Mouse (Mus musculus): ENCODE measurements around the gene Olfr525. TPM values are rescaled to one million over a fixed set of nuclear protein-coding genes. Genes with fewer than 3 reads are reported as not detected.

The Olfr525 gene
- polyA plus RNA-seq (2015; fragmentation: Nextera tagmentation; extraction: Ambion mirVana), result 0.16 TPM in 1 of 2 replicates, not detected in the other

DNA sequence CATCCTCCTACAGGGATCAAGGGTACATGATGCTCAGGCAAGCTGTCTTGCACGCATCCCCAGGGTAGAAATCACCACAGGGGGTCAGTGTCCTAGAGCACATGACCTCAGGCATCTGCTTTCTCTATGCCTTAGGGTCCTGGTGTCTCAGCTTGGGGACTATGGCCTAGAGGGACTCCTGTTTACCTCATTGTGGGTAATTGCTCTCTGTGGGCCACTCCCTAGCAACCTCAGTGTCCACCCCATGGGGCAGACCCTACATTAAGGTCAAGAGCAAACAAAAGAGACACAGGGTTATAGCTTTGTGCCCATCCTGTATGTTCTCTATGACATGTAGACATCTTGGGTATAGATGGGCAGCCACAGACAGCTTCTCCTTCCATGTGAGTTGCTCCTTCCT lies at the start of gene Olfr525:
Olfr525 (plus strand) TSS at position 301 of the 400 bp plus-strand sequence.
- no peak within 1 kb of the TSS for H3K27ac ChIP-seq (replicated peaks)
- H3K27me3 ChIP-seq, result no peaks in the 10 kb centered on the region
- no peak within 1 kb of the TSS for H3K4me3 ChIP-seq (replicated peaks)
- no peak within 1 kb of the TSS for H3K4me2 ChIP-seq (replicated peaks)
- H3K9ac ChIP-seq, result no peak within 1 kb of the TSS
- no peaks in the 10 kb centered on the region for H3K9me3 ChIP-seq (replicated peaks)
- ATAC-seq (ENCODE audit: insufficient number of reproducible peaks, low FRiP score, low TSS enrichment, low read depth), result no peak
- H3K36me3 ChIP-seq, result no peaks in the 10 kb centered on the region
- H3K4me1 ChIP-seq, result no peaks in the 10 kb centered on the region
- WGBS, result 65% methylated on average over 1 of the region's 1 CpGs

- Histone ChIP-seq H3K27me3 (no peaks in the 10 kb centered on the region), H3K9ac (no peak overlapping the region), H3K4me3 (replicated peaks) (no peak overlapping the region), H3K4me1 (no peaks in the 10 kb centered on the region), H3K9me3 (replicated peaks) (no peaks in the 10 kb centered on the region), H3K4me2 (replicated peaks) (no peak overlapping the region), H3K36me3 (no peaks in the 10 kb centered on the region), H3K27ac (replicated peaks) (no peak overlapping the region)
- 88% methylated on average over 9 of the region's 9 CpGs for WGBS
- no peak for ATAC-seq (ENCODE audit: insufficient number of reproducible peaks, low FRiP score, low TSS enrichment, low read depth)
These were observed 24.9 kb upstream of the Olfr525 start for GRCm38 (mm10) chr7:140295746-140296145.

- Histone ChIP-seq H3K9ac (no peak overlapping the region), H3K4me2 (replicated peaks) (no peak overlapping the region), H3K36me3 (no peaks in the 10 kb centered on the region), H3K9me3 (replicated peaks) (no peaks in the 10 kb centered on the region), H3K4me1 (no peaks in the 10 kb centered on the region), H3K4me3 (replicated peaks) (no peak overlapping the region), H3K27ac (replicated peaks) (no peak overlapping the region), H3K27me3 (no peaks in the 10 kb centered on the region)
- WGBS, result 69% methylated on average over 6 of the region's 6 CpGs
- ATAC-seq (ENCODE audit: insufficient number of reproducible peaks, low FRiP score, low TSS enrichment, low read depth), result no peak
These were observed 23.8 kb upstream of the Olfr525 start for GRCm38 (mm10) chr7:140296876-140297275.

DNA sequence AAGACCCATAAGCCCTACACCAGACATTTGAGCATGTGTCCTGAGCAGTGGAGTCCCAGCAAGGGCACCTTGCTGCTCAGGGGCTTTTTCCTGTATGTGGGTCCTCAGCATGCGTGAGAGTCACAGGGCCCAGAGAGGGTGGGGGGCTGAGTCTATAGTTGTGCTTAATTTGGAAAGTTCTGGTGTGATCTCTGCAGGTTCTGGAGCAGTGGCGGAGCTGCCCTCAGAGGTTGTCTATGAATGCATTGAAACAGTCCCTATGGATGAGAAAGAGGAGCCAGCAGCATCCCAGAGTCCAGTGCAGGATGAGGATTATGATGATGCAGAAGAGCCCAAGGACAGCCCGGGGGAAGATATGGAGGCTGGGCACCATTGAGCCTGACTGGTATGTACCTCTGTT lies 21.2 kb upstream of the Olfr525 start:
- no peak overlapping the region for H3K4me2 ChIP-seq (replicated peaks)
- no peaks in the 10 kb centered on the region for H3K36me3 ChIP-seq
- H3K4me1 ChIP-seq, result no peaks in the 10 kb centered on the region
- H3K27me3 ChIP-seq, result no peaks in the 10 kb centered on the region
- no peak overlapping the region for H3K9ac ChIP-seq
- H3K27ac ChIP-seq (replicated peaks), result no peak overlapping the region
- no peak for ATAC-seq (ENCODE audit: insufficient number of reproducible peaks, low FRiP score, low TSS enrichment, low read depth)
- H3K4me3 ChIP-seq (replicated peaks), result no peak overlapping the region
- WGBS, result 85% methylated on average over 3 of the region's 3 CpGs
- no peaks in the 10 kb centered on the region for H3K9me3 ChIP-seq (replicated peaks)

GRCm38 (mm10) chr7:140319861-140320385 lies 735 bp upstream of the Olfr525 start:
- H3K4me1 ChIP-seq, result no peaks in the 10 kb centered on the region
- H3K4me2 ChIP-seq (replicated peaks), result no peak overlapping the region
- no peaks in the 10 kb centered on the region for H3K27me3 ChIP-seq
- 85% methylated on average over 3 of the region's 3 CpGs for WGBS
- no peak for ATAC-seq (ENCODE audit: insufficient number of reproducible peaks, low FRiP score, low TSS enrichment, low read depth)
- H3K4me3 ChIP-seq (replicated peaks), result no peak overlapping the region
- no peaks in the 10 kb centered on the region for H3K9me3 ChIP-seq (replicated peaks)
- H3K36me3 ChIP-seq, result no peaks in the 10 kb centered on the region
- no peak overlapping the region for H3K9ac ChIP-seq
- H3K27ac ChIP-seq (replicated peaks), result no peak overlapping the region

DNA sequence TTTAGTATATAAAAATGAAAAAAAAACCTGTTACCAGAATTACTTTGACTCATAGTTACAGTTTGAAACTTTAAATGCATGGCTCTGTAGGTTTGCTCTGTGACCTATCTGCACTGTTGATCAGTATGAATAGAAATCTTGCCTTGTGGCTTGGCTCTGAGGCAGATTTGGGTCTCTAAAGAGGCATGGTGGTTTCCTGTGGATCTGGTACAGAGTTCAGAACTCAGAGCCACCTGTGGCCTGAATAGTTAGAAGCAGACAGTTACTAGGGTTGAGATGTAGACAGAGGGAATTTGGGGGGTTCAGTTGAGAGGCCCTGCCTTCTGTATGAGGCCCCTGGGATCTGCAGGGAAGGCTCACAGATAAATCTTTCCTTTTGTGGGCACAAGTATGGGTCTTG lies 477 bp downstream of the Olfr525 start:
- no peak overlapping the region for H3K4me2 ChIP-seq (replicated peaks)
- no peak overlapping the region for H3K27ac ChIP-seq (replicated peaks)

DNA sequence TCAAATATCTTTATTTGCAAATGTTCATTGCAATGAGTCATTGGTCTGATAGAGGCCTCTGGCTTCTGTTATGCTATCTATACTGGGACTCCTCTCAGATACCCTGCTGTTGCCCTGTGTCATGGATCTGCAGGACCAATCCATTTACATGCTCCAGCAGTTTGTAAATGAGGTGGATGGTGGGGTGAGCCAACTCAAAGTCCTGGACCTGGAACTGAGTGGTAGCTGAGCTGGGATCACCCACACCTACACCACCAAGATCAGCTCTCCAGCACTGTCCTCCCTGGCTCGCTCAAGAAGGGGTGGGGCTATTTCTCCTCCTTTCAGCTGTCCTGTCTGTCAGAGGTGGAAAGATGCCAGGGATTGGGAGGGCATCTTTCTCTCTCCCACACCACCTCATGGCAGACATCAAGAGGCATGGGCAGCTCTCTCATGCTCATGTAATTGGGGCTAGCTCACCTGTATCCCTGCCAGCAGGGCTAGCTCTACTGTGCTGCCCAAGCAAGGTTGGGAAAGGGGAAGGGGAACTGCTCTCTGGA lies 9.2 kb downstream of the Olfr525 start:
- Histone ChIP-seq H3K4me1 (no peaks in the 10 kb centered on the region), H3K9me3 (replicated peaks) (no peaks in the 10 kb centered on the region), H3K36me3 (no peaks in the 10 kb centered on the region), H3K27ac (replicated peaks) (no peak overlapping the region), H3K4me3 (replicated peaks) (no peak overlapping the region), H3K9ac (no peak overlapping the region), H3K4me2 (replicated peaks) (no peak overlapping the region), H3K27me3 (no peaks in the 10 kb centered on the region)
- ATAC-seq (ENCODE audit: insufficient number of reproducible peaks, low FRiP score, low TSS enrichment, low read depth), result no peak
- 44% methylated on average over 1 of the region's 1 CpGs for WGBS

More for the DNA sequence above, 477 bp downstream of the Olfr525 start:
- no peak for ATAC-seq (ENCODE audit: insufficient number of reproducible peaks, low FRiP score, low TSS enrichment, low read depth)
- Histone ChIP-seq H3K36me3 (no peaks in the 10 kb centered on the region), H3K4me1 (no peaks in the 10 kb centered on the region), H3K9me3 (replicated peaks) (no peaks in the 10 kb centered on the region), H3K27me3 (no peaks in the 10 kb centered on the region), H3K9ac (no peak overlapping the region), H3K4me3 (replicated peaks) (no peak overlapping the region)

- Histone ChIP-seq H3K36me3 (no peaks in the 10 kb centered on the region), H3K9me3 (replicated peaks) (no peaks in the 10 kb centered on the region), H3K4me2 (replicated peaks) (no peak within 1 kb of the TSS), H3K9ac (no peak within 1 kb of the TSS), H3K27me3 (no peaks in the 10 kb centered on the region), H3K4me3 (replicated peaks) (no peak within 1 kb of the TSS), H3K27ac (replicated peaks) (no peak within 1 kb of the TSS), H3K4me1 (no peaks in the 10 kb centered on the region)
- 44% methylated on average over 2 of the region's 2 CpGs for WGBS
- ATAC-seq (ENCODE audit: insufficient number of reproducible peaks, low FRiP score, low TSS enrichment, low read depth), result no peak
These were observed 13.1 kb downstream of the Olfr525 start, which contains the start of gene Olfr527 for GRCm38 (mm10) chr7:140333717-140334116. Gene Olfr527 (plus strand): TSS chr7:140334017.

GRCm38 (mm10) chr7:140361571-140361970 lies 40.9 kb downstream of the Olfr525 start, which contains the start of gene Olfr60:
Gene Olfr60 (minus strand): TSS chr7:140361671.
- no peak for ATAC-seq (ENCODE audit: insufficient number of reproducible peaks, low FRiP score, low TSS enrichment, low read depth)
- no peak within 1 kb of the TSS for H3K27ac ChIP-seq (replicated peaks)
- no peak within 1 kb of the TSS for H3K9ac ChIP-seq
- H3K36me3 ChIP-seq, result no peaks in the 10 kb centered on the region
- no peaks in the 10 kb centered on the region for H3K9me3 ChIP-seq (replicated peaks)
- H3K4me1 ChIP-seq, result no peaks in the 10 kb centered on the region
- no peaks in the 10 kb centered on the region for H3K27me3 ChIP-seq
- WGBS, result 57% methylated on average over 3 of the region's 3 CpGs
- no peak within 1 kb of the TSS for H3K4me3 ChIP-seq (replicated peaks)
- no peak within 1 kb of the TSS for H3K4me2 ChIP-seq (replicated peaks)

DNA sequence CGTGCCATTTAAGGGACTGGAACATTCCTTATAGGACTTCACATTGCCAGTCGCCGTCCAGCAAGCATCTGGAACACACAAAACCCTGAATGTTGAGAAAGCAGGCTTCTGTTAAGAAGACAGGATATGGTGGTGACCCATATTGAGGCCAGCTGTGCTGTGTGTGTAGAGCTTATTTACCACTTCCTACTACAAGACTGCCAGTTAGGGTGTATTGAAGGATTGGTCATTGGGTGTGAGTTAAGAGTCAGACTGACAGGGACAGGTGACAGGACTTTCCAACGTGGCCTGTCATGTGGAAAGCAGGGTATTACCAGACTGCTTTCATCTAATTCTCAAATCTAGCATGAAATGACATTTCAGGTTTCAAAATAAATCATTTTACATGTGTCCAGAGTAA lies 53.6 kb downstream of the Olfr525 start:
- Histone ChIP-seq H3K4me3 (replicated peaks) (no peak overlapping the region), H3K9me3 (replicated peaks) (no peaks in the 10 kb centered on the region), H3K27me3 (no peaks in the 10 kb centered on the region), H3K4me1 (no peaks in the 10 kb centered on the region), H3K4me2 (replicated peaks) (no peak overlapping the region), H3K36me3 (no peaks in the 10 kb centered on the region), H3K9ac (no peak overlapping the region), H3K27ac (replicated peaks) (no peak overlapping the region)
- WGBS, result 61% methylated on average over 4 of the region's 4 CpGs
- no peak for ATAC-seq (ENCODE audit: insufficient number of reproducible peaks, low FRiP score, low TSS enrichment, low read depth)

DNA sequence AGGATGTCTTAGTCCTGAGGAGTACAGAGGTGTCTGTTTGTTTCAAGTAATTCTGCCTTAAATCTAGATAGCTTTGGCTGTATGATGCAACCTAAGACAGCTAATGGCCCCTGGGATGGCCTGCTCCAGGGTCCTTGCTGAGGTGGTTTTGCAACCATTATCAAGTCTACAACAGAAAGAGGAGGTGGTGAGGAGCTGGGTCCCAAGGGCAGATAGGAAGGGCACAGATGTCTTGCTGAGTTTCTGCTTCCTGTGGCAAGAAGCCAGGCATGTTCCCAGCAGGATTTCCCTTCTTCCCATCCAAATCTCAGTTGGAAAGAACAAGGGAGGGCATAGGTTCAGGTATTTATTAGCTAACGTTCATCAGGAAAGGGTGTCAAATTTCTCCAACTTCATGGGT lies 55.6 kb downstream of the Olfr525 start, which contains the start of gene Olfr530:
Olfr530 (minus strand) TSS at position 101 of the 400 bp plus-strand sequence.
- H3K36me3 ChIP-seq, result no peaks in the 10 kb centered on the region
- H3K9me3 ChIP-seq (replicated peaks), result no peaks in the 10 kb centered on the region
- ATAC-seq (ENCODE audit: insufficient number of reproducible peaks, low FRiP score, low TSS enrichment, low read depth), result no peak
- no peak within 1 kb of the TSS for H3K4me2 ChIP-seq (replicated peaks)
- 20% methylated on average over 1 of the region's 1 CpGs for WGBS
- H3K4me1 ChIP-seq, result no peaks in the 10 kb centered on the region
- no peak within 1 kb of the TSS for H3K9ac ChIP-seq
- no peak within 1 kb of the TSS for H3K4me3 ChIP-seq (replicated peaks)
- H3K27ac ChIP-seq (replicated peaks), result no peak within 1 kb of the TSS
- H3K27me3 ChIP-seq, result no peaks in the 10 kb centered on the region

DNA sequence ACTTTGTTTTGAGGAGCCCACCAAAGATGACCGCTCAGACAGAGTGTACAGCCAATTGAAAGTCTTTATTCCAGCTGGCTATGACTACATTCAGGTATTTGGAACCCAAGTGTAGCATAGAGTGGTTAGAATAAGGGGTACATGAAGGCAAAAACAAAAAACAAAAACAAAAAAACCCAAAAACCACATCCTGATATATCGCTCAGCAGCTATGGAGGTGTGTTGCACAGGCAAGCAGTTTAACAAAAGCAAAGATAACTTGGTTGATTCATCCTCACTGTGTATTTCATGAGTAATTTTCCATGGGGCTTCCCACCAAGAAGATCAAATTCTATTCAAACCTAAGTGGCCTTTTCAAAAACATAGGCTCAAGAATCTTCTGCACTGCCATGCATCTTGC lies 56.3 kb downstream of the Olfr525 start:
- 91% methylated on average over 2 of the region's 2 CpGs for WGBS

More for the DNA sequence above, 56.3 kb downstream of the Olfr525 start:
- H3K4me1 ChIP-seq, result no peaks in the 10 kb centered on the region
- H3K4me3 ChIP-seq (replicated peaks), result no peak overlapping the region
- H3K27ac ChIP-seq (replicated peaks), result no peak overlapping the region
- no peaks in the 10 kb centered on the region for H3K9me3 ChIP-seq (replicated peaks)
- no peaks in the 10 kb centered on the region for H3K36me3 ChIP-seq
- H3K9ac ChIP-seq, result no peak overlapping the region
- H3K27me3 ChIP-seq, result no peaks in the 10 kb centered on the region
- no peak overlapping the region for H3K4me2 ChIP-seq (replicated peaks)
- no peak for ATAC-seq (ENCODE audit: insufficient number of reproducible peaks, low FRiP score, low TSS enrichment, low read depth)

Measured in embryonic facial prominence, embryonic 15.5 days (tissue).